Mouse (Mus musculus): Measurements from ENCODE around the gene Vps11.
A peak's percentile ranks its signal among the peaks of the same experiment; 100 is the strongest.

The Vps11 gene

GRCm38 (mm10) chr9:44361190-44361917 lies at the start of gene Vps11:
TSS of gene Vps11 (minus strand) at chr9:44361670.
- TF ChIP-seq GATA4 (IDR thresholded peaks at IDR 0.05; ENCODE audit: insufficient replicate concordance, low read length): peak; percentile 32; the same call in 1 of the 2 replicates

GRCm38 (mm10) chr9:44410647-44411336 lies 49.3 kb upstream of the Vps11 start:
- no peak for TF ChIP-seq GATA4 (IDR thresholded peaks at IDR 0.05; ENCODE audit: insufficient replicate concordance, low read length)

- no peak for TF ChIP-seq GATA4 (IDR thresholded peaks at IDR 0.05; ENCODE audit: insufficient replicate concordance, low read length)
Measured at GRCm38 (mm10) chr9:44407752-44408097, 46.3 kb upstream of the Vps11 start.

- TF ChIP-seq GATA4 (IDR thresholded peaks at IDR 0.05; ENCODE audit: insufficient replicate concordance, low read length): no peak
Measured at GRCm38 (mm10) chr9:44406906-44407751, 45.7 kb upstream of the Vps11 start, which contains the start of the genes Rps25 and Trappc4. TSS of gene Rps25 (plus strand) at chr9:44407139. TSS of gene Trappc4 (minus strand) at chr9:44407600.

GRCm38 (mm10) chr9:44405011-44405410 lies 43.5 kb upstream of the Vps11 start:
- TF ChIP-seq GATA4 (IDR thresholded peaks at IDR 0.05; ENCODE audit: insufficient replicate concordance, low read length): no peak

- TF ChIP-seq GATA4 (IDR thresholded peaks at IDR 0.05; ENCODE audit: insufficient replicate concordance, low read length): no peak
Measured at GRCm38 (mm10) chr9:44401081-44401480, 39.6 kb upstream of the Vps11 start.

GRCm38 (mm10) chr9:44399795-44400114 lies 38.3 kb upstream of the Vps11 start:
- no peak for TF ChIP-seq GATA4 (IDR thresholded peaks at IDR 0.05; ENCODE audit: insufficient replicate concordance, low read length)

- TF ChIP-seq GATA4 (IDR thresholded peaks at IDR 0.05; ENCODE audit: insufficient replicate concordance, low read length): no peak
Measured at GRCm38 (mm10) chr9:44399114-44399794, 37.8 kb upstream of the Vps11 start.

GRCm38 (mm10) chr9:44398551-44398950 lies 37.1 kb upstream of the Vps11 start:
- TF ChIP-seq GATA4 (IDR thresholded peaks at IDR 0.05; ENCODE audit: insufficient replicate concordance, low read length): no peak

GRCm38 (mm10) chr9:44398087-44398486 lies 36.6 kb upstream of the Vps11 start:
- no peak for TF ChIP-seq GATA4 (IDR thresholded peaks at IDR 0.05; ENCODE audit: insufficient replicate concordance, low read length)

GRCm38 (mm10) chr9:44396684-44397411 lies 35.4 kb upstream of the Vps11 start, which contains the start of gene Slc37a4:
TSS of gene Slc37a4 (plus strand) at chr9:44396852.
- no peak; the same call in 1 of the 2 replicates for TF ChIP-seq GATA4 (IDR thresholded peaks at IDR 0.05; ENCODE audit: insufficient replicate concordance, low read length)

- no peak for TF ChIP-seq GATA4 (IDR thresholded peaks at IDR 0.05; ENCODE audit: insufficient replicate concordance, low read length)
Measured at GRCm38 (mm10) chr9:44391466-44391865, 30.0 kb upstream of the Vps11 start.

GRCm38 (mm10) chr9:44389273-44389672 lies 27.8 kb upstream of the Vps11 start:
- no peak for TF ChIP-seq GATA4 (IDR thresholded peaks at IDR 0.05; ENCODE audit: insufficient replicate concordance, low read length)

- no peak for TF ChIP-seq GATA4 (IDR thresholded peaks at IDR 0.05; ENCODE audit: insufficient replicate concordance, low read length)
Measured at GRCm38 (mm10) chr9:44387221-44387620, 25.8 kb upstream of the Vps11 start.
